In genomic region chr17:63500156-63500834, GRCm38 (mm10) we compare ENCODE assay signal across 8 mouse cellular contexts. TPM values are rescaled to one million over a fixed set of nuclear protein-coding genes. Genes with fewer than 3 reads are reported as not detected.
DNase-seq lines count a peak whose midpoint lies in the region; ATAC-seq lines count a peak whose summit lies in the region.

No protein-coding gene starts in this region.

- peak overlapping the region; percentile 66 for H3K4me2 ChIP-seq in forebrain, embryonic 11.5 days (ENCODE audit: low read depth, low read length, severe bottlenecking)
- H3K4me2 ChIP-seq in heart, embryonic 15.5 days = peak overlapping the region; percentile 80
- H3K4me2 ChIP-seq in liver, embryonic 13.5 days = peak overlapping the region; percentile 97
- peak overlapping the region; percentile 74 for H3K4me2 ChIP-seq in stomach, embryonic 14.5 days (replicated peaks; ENCODE audit: low read depth, low read length)

- no peaks in the 10 kb centered on the region for H3K9me3 ChIP-seq in forebrain, embryonic 11.5 days (ENCODE audit: control insufficient read depth, low read length)
- H3K9me3 ChIP-seq in heart, embryonic 15.5 days (replicated peaks) = no peaks in the 10 kb centered on the region
- H3K9me3 ChIP-seq in liver, embryonic 13.5 days (replicated peaks) = no peaks in the 10 kb centered on the region
- no peaks in the 10 kb centered on the region for H3K9me3 ChIP-seq in stomach, embryonic 14.5 days (ENCODE audit: control insufficient read depth, low read depth, low read length)

- H3K27me3 ChIP-seq in forebrain, embryonic 11.5 days (ENCODE audit: control insufficient read depth, insufficient read depth, low read length) = no peaks in the 10 kb centered on the region
- no peaks in the 10 kb centered on the region for H3K27me3 ChIP-seq in heart, embryonic 15.5 days
- H3K27me3 ChIP-seq in liver, embryonic 13.5 days = no peaks in the 10 kb centered on the region
- no peaks in the 10 kb centered on the region for H3K27me3 ChIP-seq in stomach, embryonic 14.5 days (ENCODE audit: control insufficient read depth, insufficient read depth, low read length)

- no peaks in the 10 kb centered on the region for H3K36me3 ChIP-seq in forebrain, embryonic 11.5 days (ENCODE audit: control insufficient read depth, insufficient read depth, low read length)
- no peaks in the 10 kb centered on the region for H3K36me3 ChIP-seq in heart, embryonic 15.5 days
- H3K36me3 ChIP-seq in liver, embryonic 13.5 days = no peaks in the 10 kb centered on the region
- no peaks in the 10 kb centered on the region for H3K36me3 ChIP-seq in stomach, embryonic 14.5 days (ENCODE audit: control insufficient read depth, insufficient read depth, low read length)

- peak overlapping the region; percentile 96 for H3K27ac ChIP-seq in forebrain, embryonic 11.5 days (ENCODE audit: low read depth, low read length)
- peak overlapping the region; percentile 99 for H3K27ac ChIP-seq in heart, embryonic 15.5 days
- H3K27ac ChIP-seq in liver, embryonic 13.5 days = peak overlapping the region; percentile 92
- H3K27ac ChIP-seq in stomach, embryonic 14.5 days (ENCODE audit: low read length) = peak overlapping the region; percentile 98

- peak overlapping the region; percentile 86 for H3K4me3 ChIP-seq in forebrain, embryonic 11.5 days (ENCODE audit: low read depth, low read length)
- H3K4me3 ChIP-seq in heart, embryonic 15.5 days = peak overlapping the region; percentile 82
- H3K4me3 ChIP-seq in liver, embryonic 13.5 days (replicated peaks) = peak overlapping the region; percentile 90
- peak overlapping the region; percentile 90 for H3K4me3 ChIP-seq in stomach, embryonic 14.5 days (ENCODE audit: low read depth, low read length)

- peak; percentile 78 to 79 for DNase-seq in CD8-positive naive resting alpha-beta T cell, adult 2 months (ENCODE audit: low read depth in 2 of 2, low spot score in 2 of 2)
- peak; percentile 60 for DNase-seq in c-Kit-positive CD71-negative TER-119-negative erythroid progenitor cells, embryonic 14.5 days (ENCODE audit: low read depth)
- peak; percentile 90 for DNase-seq in forebrain, embryonic 11.5 days (ENCODE audit: low spot score)
- peak; percentile 92 for DNase-seq in kidney, postnatal 14 days
- DNase-seq in liver, embryonic 13.5 days = peak; percentile 71
- peak; percentile 74 to 83 for DNase-seq in natural killer cell, adult 2 months (ENCODE audit: low spot score in 2 of 2)

- peaks cover 4% of the 10 kb centered on the region; the same call in 1 of the 2 replicates for H3K4me1 ChIP-seq in forebrain, embryonic 11.5 days (replicated peaks; ENCODE audit: control insufficient read depth, insufficient read depth, low read length)
- H3K4me1 ChIP-seq in heart, embryonic 15.5 days (replicated peaks) = peaks cover 28% of the 10 kb centered on the region
- peaks cover 46% of the 10 kb centered on the region for H3K4me1 ChIP-seq in liver, embryonic 13.5 days (replicated peaks)
- H3K4me1 ChIP-seq in stomach, embryonic 14.5 days (ENCODE audit: control insufficient read depth, insufficient read depth, low read length) = peaks cover 21% of the 10 kb centered on the region

- WGBS in forebrain, embryonic 11.5 days = 1% methylated on average over 48 of the region's 78 CpGs
- under 1% methylated on average over 70 of the region's 78 CpGs for WGBS in heart, embryonic 15.5 days
- under 1% methylated on average over 58 of the region's 78 CpGs for WGBS in liver, embryonic 13.5 days (ENCODE audit: insufficient replicate concordance)
- under 1% methylated on average over 58 of the region's 78 CpGs for WGBS in stomach, embryonic 14.5 days

- peak overlapping the region; percentile 96 for H3K9ac ChIP-seq in forebrain, embryonic 11.5 days (ENCODE audit: low read length)
- H3K9ac ChIP-seq in heart, embryonic 15.5 days = peak overlapping the region; percentile 96
- H3K9ac ChIP-seq in liver, embryonic 13.5 days = peak overlapping the region; percentile 96
- H3K9ac ChIP-seq in stomach, embryonic 14.5 days (replicated peaks; ENCODE audit: low read depth, low read length) = peak overlapping the region; percentile 98

- peak; percentile 84 for ATAC-seq in forebrain, embryonic 11.5 days (replicated peaks; ENCODE audit: low FRiP score)
- peak; percentile 85 for ATAC-seq in heart, embryonic 15.5 days (replicated peaks; ENCODE audit: insufficient number of reproducible peaks, insufficient read depth, low FRiP score, low read depth)
- peak; percentile 78 for ATAC-seq in liver, embryonic 13.5 days (ENCODE audit: low read depth)
- peak; percentile 81 for ATAC-seq in stomach, embryonic 14.5 days (ENCODE audit: insufficient number of reproducible peaks, insufficient read depth, low FRiP score, low read depth)

RNA-seq across cellular contexts. Expression of gene Fbxl17, which starts 0.5 kb away (rescaled TPM):
- 5.8 and 6.9 TPM in 2 replicates for polyA plus RNA-seq in forebrain, embryonic 11.5 days (2014; fragmentation: Nextera tagmentation; extraction: Ambion mirVana)
- polyA plus RNA-seq in heart, embryonic 15.5 days (2015; fragmentation: Nextera tagmentation; extraction: Ambion mirVana) = 11.1 and 11.7 TPM in 2 replicates
- polyA plus RNA-seq in liver, embryonic 13.5 days (2015; fragmentation: Nextera tagmentation; extraction: Ambion mirVana) = 1.4 and 1.7 TPM in 2 replicates
- polyA plus RNA-seq in stomach, embryonic 14.5 days (2014; fragmentation: Nextera tagmentation; extraction: Ambion mirVana) = 7.5 and 9.9 TPM in 2 replicates

Comparison
In these comparisons a context has a peak if more than half of its experiments do, and no peak if none do; other contexts are left out.
1. Peak in every context shown above with its lines: DNase-seq, ATAC-seq, H3K4me3 ChIP-seq and H3K27ac ChIP-seq.